Mouse (Mus musculus): ENCODE results near the gene Camk1. TPM values are rescaled to one million over a fixed set of nuclear protein-coding genes. Genes with fewer than 3 reads are reported as not detected.

Gene Camk1
- polyA plus RNA-seq, 1 experiment from 2014 or later = 37.0 TPM

DNA sequence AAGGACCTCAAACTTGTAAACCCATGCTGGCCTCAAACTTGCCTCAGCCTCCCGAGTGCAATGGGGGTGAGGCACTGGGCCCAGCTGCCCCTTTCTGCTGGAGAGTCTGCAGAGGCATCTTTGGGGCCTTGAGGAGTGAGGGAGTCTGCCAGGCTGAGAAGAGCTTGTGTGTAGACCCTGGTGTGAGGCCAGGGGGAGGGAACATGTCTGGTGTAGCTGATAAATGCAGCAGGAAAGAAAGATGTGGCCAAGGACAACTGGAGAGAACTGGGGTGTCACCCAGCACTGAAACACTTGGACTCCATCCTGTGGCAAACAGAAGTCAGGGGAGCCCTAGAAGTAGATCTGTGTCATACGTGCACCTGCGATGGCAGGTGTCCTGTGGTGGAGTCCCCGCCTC is 29.7 kb upstream of the Camk1 start:
- no peak overlapping the region for H3K9ac ChIP-seq (ENCODE audit: low read depth, low read length)
- no peaks in the 10 kb centered on the region for H3K27me3 ChIP-seq (replicated peaks; ENCODE audit: control insufficient read depth, insufficient read depth, low read length)
- 87% methylated on average over 4 of the region's 4 CpGs for WGBS
- peaks cover 62% of the 10 kb centered on the region for H3K36me3 ChIP-seq (ENCODE audit: control insufficient read depth, insufficient read depth)
- no peak overlapping the region for H3K4me2 ChIP-seq (replicated peaks; ENCODE audit: low read depth)
- H3K4me3 ChIP-seq (ENCODE audit: low read depth, low read length) = no peak overlapping the region
- no peak for ATAC-seq
- H3K4me1 ChIP-seq (replicated peaks; ENCODE audit: control insufficient read depth, insufficient read depth, low read length) = no peaks in the 10 kb centered on the region
- H3K9me3 ChIP-seq (ENCODE audit: control insufficient read depth) = no peaks in the 10 kb centered on the region
- no peak for TF ChIP-seq CTCF (IDR thresholded peaks at IDR 0.05; ENCODE audit: low read depth)
- H3K27ac ChIP-seq (ENCODE audit: low read depth, low read length) = no peak overlapping the region

DNA sequence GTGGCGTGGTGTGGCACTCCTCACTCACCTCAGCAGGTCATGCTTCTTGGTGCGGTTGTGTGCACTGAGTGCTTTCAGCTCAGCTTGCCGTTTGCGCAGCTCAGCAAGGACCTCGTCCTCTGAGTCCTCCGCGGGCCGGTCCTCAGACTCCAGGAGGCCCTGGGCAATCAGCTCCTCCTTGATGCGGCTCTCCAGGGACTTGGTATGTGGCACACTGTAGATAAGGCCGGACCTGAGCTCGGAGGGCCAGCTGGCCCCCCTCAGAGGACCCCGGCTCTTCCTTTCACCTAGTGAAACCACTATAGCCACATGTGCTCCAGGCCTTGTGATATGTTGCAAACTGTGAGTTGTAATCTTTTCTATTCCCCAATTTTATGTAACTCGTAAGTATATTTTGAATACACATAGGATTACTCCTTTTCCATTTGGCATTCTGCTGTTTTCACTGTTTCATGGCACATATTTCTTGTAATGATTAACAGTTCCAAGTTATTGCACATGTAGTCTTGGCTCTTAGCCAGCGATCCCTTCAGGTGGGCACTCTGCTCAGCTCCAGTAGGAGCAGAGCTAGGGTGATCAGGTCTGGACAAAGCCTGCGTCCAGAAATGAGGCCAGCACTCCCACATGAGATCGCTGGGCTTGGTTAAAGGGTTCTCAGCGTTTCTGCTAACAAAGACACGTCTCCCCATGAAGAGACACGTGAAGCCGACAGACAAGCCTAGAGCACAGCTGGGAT is 26.6 kb upstream of the Camk1 start:
- H3K4me2 ChIP-seq (replicated peaks; ENCODE audit: low read depth) = peak overlapping the region; percentile 25

DNA sequence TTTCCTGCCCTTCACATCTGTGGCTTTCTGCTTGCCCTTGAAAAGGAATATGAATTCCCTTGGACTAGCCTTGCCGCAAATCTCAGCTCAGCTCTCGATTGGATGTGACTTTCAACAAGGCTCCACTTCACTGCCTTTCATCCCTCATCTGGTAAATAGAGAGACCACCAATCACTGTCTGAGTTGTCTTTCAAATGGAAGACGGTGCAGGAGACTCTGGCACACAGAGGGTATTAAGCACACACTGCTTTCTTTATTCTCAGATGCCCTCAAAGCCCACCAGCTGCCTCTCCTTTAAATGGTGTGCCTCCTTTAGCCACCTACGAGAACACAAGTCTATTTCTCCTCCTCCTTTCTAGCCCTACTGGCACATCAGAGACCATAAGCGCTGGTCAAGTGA is 24.8 kb upstream of the Camk1 start:
- H3K27ac ChIP-seq (ENCODE audit: low read depth, low read length) = no peak overlapping the region
- H3K36me3 ChIP-seq (ENCODE audit: control insufficient read depth, insufficient read depth) = peaks cover 52% of the 10 kb centered on the region
- H3K9ac ChIP-seq (ENCODE audit: low read depth, low read length) = no peak overlapping the region
- H3K4me2 ChIP-seq (replicated peaks; ENCODE audit: low read depth) = no peak overlapping the region
- no peaks in the 10 kb centered on the region for H3K27me3 ChIP-seq (replicated peaks; ENCODE audit: control insufficient read depth, insufficient read depth, low read length)
- no peaks in the 10 kb centered on the region for H3K4me1 ChIP-seq (replicated peaks; ENCODE audit: control insufficient read depth, insufficient read depth, low read length)
- H3K4me3 ChIP-seq (ENCODE audit: low read depth, low read length) = no peak overlapping the region
- TF ChIP-seq CTCF (IDR thresholded peaks at IDR 0.05; ENCODE audit: low read depth) = no peak
- no peak for ATAC-seq
- 91% methylated on average over 5 of the region's 5 CpGs for WGBS
- H3K9me3 ChIP-seq (ENCODE audit: control insufficient read depth) = no peaks in the 10 kb centered on the region

More for the DNA sequence above, 26.6 kb upstream of the Camk1 start:
- Histone ChIP-seq H3K27ac (ENCODE audit: low read depth, low read length) (peak overlapping the region; percentile 55; the same call in 1 of the 2 replicates), H3K9ac (ENCODE audit: low read depth, low read length) (no peak overlapping the region), H3K36me3 (ENCODE audit: control insufficient read depth, insufficient read depth) (peaks cover 67% of the 10 kb centered on the region), H3K4me3 (ENCODE audit: low read depth, low read length) (no peak overlapping the region), H3K27me3 (replicated peaks; ENCODE audit: control insufficient read depth, insufficient read depth, low read length) (no peaks in the 10 kb centered on the region), H3K4me1 (replicated peaks; ENCODE audit: control insufficient read depth, insufficient read depth, low read length) (no peaks in the 10 kb centered on the region), H3K9me3 (ENCODE audit: control insufficient read depth) (no peaks in the 10 kb centered on the region)
- no peak for TF ChIP-seq CTCF (IDR thresholded peaks at IDR 0.05; ENCODE audit: low read depth)
- 51% methylated on average over 20 of the region's 20 CpGs for WGBS
- peak; percentile 70 for ATAC-seq

DNA sequence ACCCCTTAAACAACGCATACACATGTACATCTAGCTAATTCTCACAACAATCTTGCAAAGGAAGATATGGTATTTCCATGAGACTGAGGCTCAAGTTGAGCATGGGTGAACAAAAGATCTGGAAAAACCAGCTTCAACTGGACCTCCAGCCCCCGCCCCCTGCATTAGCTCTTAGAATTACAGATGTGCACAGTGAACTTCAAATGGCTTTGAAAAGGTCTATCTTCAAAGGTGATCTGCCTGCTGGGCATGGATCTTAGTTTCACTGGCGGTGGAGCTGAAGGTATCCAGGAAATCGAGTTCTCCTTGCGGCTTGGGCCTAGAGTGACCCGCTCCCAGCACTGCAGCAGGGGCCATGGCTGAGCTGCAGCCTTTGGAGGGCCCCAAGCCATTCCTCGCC is 24.3 kb upstream of the Camk1 start:
- Histone ChIP-seq H3K27me3 (replicated peaks; ENCODE audit: control insufficient read depth, insufficient read depth, low read length) (no peaks in the 10 kb centered on the region), H3K9me3 (ENCODE audit: control insufficient read depth) (no peaks in the 10 kb centered on the region), H3K27ac (ENCODE audit: low read depth, low read length) (no peak overlapping the region), H3K4me2 (replicated peaks; ENCODE audit: low read depth) (no peak overlapping the region), H3K4me3 (ENCODE audit: low read depth, low read length) (no peak overlapping the region), H3K9ac (ENCODE audit: low read depth, low read length) (no peak overlapping the region), H3K4me1 (replicated peaks; ENCODE audit: control insufficient read depth, insufficient read depth, low read length) (no peaks in the 10 kb centered on the region), H3K36me3 (ENCODE audit: control insufficient read depth, insufficient read depth) (peaks cover 47% of the 10 kb centered on the region)
- whole genome bisulfite sequencing = 92% methylated on average over 7 of the region's 7 CpGs
- no peak for ATAC-seq
- TF ChIP-seq CTCF (IDR thresholded peaks at IDR 0.05; ENCODE audit: low read depth) = no peak

DNA sequence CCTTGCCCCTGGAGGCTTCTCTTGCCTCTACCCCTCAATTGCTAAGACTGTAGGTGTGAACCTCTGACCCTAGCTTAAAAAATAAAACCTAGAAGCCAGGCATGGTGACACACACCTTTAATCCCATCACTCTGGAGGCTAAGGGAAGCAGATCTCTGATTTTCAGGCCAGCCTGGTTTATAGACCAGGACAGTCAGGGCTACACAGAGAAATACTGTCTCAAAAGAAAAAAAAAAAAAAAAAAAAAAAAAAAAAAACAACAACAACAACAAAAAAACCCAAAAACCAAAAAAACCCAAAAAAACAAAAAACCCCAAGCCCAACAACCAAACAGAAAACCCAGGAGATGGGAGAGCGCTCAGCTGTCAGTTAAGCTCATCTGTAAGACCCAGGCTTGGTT is 23.8 kb upstream of the Camk1 start:
- Histone ChIP-seq H3K36me3 (ENCODE audit: control insufficient read depth, insufficient read depth) (peaks cover 42% of the 10 kb centered on the region), H3K4me2 (replicated peaks; ENCODE audit: low read depth) (no peak overlapping the region), H3K27me3 (replicated peaks; ENCODE audit: control insufficient read depth, insufficient read depth, low read length) (no peaks in the 10 kb centered on the region), H3K4me1 (replicated peaks; ENCODE audit: control insufficient read depth, insufficient read depth, low read length) (no peaks in the 10 kb centered on the region), H3K9ac (ENCODE audit: low read depth, low read length) (no peak overlapping the region), H3K4me3 (ENCODE audit: low read depth, low read length) (no peak overlapping the region), H3K9me3 (ENCODE audit: control insufficient read depth) (no peaks in the 10 kb centered on the region), H3K27ac (ENCODE audit: low read depth, low read length) (no peak overlapping the region)
- TF ChIP-seq CTCF (IDR thresholded peaks at IDR 0.05; ENCODE audit: low read depth) = no peak
- 97% methylated on average over 1 of the region's 1 CpGs for WGBS
- no peak for ATAC-seq

DNA sequence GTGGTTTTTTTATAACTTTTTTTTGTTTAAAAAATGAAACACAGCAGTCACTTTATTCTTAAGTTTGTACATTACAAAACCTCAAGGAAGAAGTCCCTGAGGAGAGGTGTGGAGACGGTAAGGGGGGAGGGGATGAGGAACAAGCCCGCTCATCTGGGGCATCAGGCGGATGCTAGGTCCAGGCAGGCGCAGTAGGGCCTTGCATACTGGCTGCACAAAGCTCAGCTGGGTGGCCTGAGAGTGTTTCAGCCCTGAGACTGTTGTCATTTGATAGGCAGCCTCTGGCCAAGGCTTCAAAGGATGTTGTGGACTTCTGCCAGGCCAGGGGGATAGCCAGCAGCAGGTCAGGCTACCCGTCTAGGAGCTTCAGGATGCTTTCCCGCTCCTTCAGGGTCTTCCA is 22.9 kb upstream of the Camk1 start:
- WGBS = 91% methylated on average over 6 of the region's 6 CpGs
- Histone ChIP-seq H3K4me1 (replicated peaks; ENCODE audit: control insufficient read depth, insufficient read depth, low read length) (no peaks in the 10 kb centered on the region), H3K4me2 (replicated peaks; ENCODE audit: low read depth) (no peak overlapping the region), H3K27ac (ENCODE audit: low read depth, low read length) (no peak overlapping the region), H3K4me3 (ENCODE audit: low read depth, low read length) (no peak overlapping the region), H3K9me3 (ENCODE audit: control insufficient read depth) (no peaks in the 10 kb centered on the region), H3K36me3 (ENCODE audit: control insufficient read depth, insufficient read depth) (peaks cover 32% of the 10 kb centered on the region), H3K9ac (ENCODE audit: low read depth, low read length) (no peak overlapping the region), H3K27me3 (replicated peaks; ENCODE audit: control insufficient read depth, insufficient read depth, low read length) (no peaks in the 10 kb centered on the region)
- no peak for TF ChIP-seq CTCF (IDR thresholded peaks at IDR 0.05; ENCODE audit: low read depth)
- ATAC-seq = no peak
